Mouse (Mus musculus): ENCODE data around the gene Kcnj2. TPM values are rescaled to one million over a fixed set of nuclear protein-coding genes. Genes with fewer than 3 reads are reported as not detected.

The Kcnj2 gene
- 0.30 and 0.33 TPM in 2 replicates for polyA plus RNA-seq (2021; fragmentation: Nextera tagmentation)
- long read RNA-seq, experiment 1, partial matches to known transcripts = 0 of 3 reads
- long read RNA-seq, experiment 1, other reads (novel, unspliced or antisense) = 3 of 3 reads
- long read RNA-seq, experiment 2, partial matches to known transcripts = 0 of 2 reads
- long read RNA-seq, experiment 2, other reads (novel, unspliced or antisense) = 2 of 2 reads

DNA sequence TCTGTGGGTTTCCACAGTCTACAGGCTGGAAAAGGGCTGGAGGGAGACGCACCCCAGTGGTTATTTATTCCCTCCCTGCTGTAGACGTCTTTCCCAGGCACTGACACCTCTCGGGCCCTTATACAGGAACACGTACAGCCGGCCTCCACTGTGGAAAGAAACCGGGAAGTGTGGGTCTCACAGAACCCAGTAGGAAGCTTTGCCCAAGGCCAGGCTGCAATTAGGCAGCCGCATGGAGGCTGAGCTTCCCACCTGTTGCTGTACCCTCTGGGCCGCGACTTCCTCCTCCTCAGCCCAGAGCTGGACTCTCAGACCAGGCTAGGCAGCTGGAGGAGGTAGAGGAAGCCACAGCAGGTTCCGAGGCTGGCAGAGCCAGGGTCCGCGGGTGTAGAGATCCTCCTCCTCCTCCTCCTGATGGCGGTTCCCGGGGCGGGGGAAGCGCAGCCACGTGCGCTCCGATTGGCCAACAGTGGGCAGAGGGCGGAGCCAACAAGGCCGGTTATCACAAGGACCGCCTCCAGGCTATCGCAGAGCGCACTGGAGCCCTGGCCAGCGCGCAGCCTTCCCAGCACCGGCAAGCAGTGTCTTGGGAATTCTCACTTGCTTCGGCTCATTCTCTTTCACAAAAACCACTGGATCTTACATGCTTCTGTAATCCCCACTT lies at the start of gene Kcnj2:
TSS of gene Kcnj2 (plus strand) at position 530 of the 664 bp plus-strand sequence.

Other genes starting within 250 kb of the Kcnj2 start
- gene Kcnj16, start 98.1 kb upstream of the Kcnj2 start, polyA plus RNA-seq (2021; fragmentation: Nextera tagmentation) = 8.3 and 8.9 TPM in 2 replicates

Data from layer of hippocampus, adult 6 months (tissue).